Mouse (Mus musculus) layer of hippocampus, postnatal 14 days (tissue): Measurements from ENCODE around the gene Anks1. TPM values are rescaled to one million over a fixed set of nuclear protein-coding genes. Genes with fewer than 3 reads are reported as not detected.

Experiments used
- DNase-seq, 2 experiments: peaks; one replicate each; pipeline ENCODE4 v3.0.0; 2021 to 2022; ENCODE audit warnings: low spot score in 2 of 2, mixed read lengths in 1 of 2
- total RNA-seq, 2 experiments: library from RNA; stranded (reverse); gene quantifications; 2 replicates each; pipeline ENCODE4 v1.2.3; 2021

Anks1 gene
- total RNA-seq, 2 experiments from 2014 or later = 38.0 to 39.5 TPM

- peak in 1 of 2 experiments; percentile 65 for DNase-seq
Measured at GRCm38 (mm10) chr17:28042299-28042771, 133.2 kb downstream of the Anks1 start.

DNA sequence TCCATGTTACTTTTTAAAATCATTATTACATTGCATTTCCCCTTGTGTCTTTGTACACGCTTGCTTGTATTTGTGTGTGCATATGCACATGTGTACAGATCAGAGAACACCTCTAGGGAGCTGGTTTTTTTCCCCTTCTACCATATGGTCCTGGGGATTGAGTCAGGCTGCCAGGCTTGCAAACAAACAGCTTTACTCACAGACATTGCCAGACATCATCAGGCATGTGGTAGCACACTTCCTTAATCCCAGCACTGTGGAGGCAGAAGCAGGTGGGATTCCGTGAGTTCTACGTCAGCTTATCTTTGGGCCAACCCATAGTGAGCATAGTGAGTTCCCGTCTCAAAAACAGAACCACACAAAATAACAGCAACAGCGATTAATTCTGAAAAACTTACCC is 137.9 kb downstream of the Anks1 start:
- no peak for DNase-seq

DNA sequence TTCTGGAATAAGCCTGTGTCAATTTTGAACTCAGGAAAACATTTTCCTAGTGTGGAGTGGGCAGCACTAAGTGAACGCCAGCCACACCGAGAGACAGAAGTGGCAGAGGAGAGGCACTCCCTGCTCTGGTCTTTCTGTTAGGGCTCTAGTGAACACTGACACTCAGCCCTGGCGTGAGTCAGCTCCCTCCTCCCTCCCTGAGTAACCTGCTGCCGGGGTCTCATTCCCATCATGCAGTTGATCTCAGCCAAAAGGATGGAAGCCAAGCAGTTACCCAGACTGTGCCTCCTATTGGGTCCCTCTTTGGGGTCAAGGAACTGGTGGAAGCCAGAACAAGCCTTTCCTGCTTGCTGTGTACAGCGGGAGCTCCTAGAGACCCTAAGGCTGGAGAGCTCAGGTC is 138.4 kb downstream of the Anks1 start:
- DNase-seq = no peak

DNA sequence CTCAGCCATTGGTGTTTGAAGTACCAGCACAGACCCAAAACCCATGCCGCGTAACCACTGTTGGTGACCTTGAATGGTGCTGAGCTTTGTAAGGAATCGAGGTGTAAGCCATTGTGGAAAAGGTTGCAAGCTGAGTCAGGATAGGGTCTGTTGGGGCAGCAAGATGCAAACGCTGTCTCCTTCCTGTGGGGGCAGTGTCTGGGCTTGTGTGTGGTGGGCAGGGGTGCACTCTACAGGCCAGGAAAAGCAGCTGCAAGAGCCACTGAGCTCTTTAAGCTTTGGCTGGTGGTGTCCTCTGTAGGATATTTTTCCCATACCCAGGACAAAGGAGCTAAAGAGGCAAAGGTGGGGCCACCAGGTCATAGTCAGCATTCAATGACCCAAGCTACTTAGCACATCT is 139.3 kb downstream of the Anks1 start:
- DNase-seq = no peak

DNA sequence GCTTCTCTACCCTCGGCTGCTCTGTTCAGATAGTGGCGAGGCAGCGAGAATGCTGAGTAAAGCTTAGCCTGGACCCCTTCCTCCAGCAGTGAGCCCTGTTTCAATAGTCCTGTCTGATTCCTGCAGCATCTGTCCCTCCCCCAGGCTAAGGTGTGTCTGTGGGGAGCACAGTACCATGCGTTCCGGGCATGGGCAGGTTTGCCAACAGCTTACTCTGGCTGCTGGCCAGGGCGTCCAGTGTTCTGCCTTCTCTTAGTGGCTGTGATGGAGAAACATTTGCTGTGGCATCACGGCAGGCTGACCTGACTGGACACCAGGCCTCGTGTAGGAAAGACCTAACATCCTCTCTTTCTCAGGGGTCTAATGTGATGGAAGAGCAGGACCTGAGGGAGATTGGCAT is 141.1 kb downstream of the Anks1 start:
- DNase-seq = no peak

GRCm38 (mm10) chr17:28052293-28052863 is 143.3 kb downstream of the Anks1 start:
- DNase-seq = no peak

- DNase-seq = no peak
Measured at GRCm38 (mm10) chr17:28058346-28058745, 149.2 kb downstream of the Anks1 start.

DNA sequence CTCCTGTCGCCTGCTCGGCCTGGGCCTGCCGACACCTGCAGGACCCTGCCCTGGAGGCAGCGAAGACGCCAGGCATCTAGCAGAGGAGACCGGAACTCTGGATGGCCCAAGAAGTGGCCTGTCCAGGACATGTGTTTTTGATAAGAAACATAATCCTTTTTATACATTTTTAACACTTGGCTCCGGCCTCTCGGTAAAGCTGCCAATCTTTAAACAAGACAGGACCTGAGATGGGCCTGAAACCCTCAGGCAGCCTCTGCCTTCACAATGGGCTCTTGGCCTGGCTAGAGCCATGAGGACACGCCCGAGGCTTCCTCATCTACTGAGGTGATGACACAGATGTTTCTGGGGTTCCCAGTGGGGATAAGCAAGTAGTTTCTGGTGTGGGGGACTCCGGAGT is 151.6 kb downstream of the Anks1 start:
- no peak for DNase-seq

DNA sequence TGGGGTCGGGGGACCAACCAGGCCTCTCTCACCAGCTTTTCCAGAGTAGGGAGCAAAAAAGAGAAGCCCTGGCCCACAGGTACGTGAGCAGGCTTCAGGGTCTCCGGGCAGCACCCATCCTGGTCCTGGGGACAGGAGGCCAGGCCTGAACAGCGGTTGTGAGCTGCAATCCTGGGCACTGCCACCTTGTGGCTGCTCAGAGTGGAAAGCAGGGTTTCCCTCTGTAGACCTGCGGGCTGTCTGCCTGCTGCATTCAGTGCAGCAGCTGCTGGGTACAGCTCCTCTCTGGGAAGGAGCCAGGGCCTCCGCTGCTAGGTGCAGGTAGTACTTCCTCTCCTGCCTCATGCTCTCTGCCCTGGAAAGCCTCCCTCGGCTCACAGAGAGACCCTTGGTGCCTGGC is 152.4 kb downstream of the Anks1 start:
- DNase-seq = peak in 1 of 2 experiments; percentile 33

- no peak for DNase-seq
Measured at GRCm38 (mm10) chr17:28062710-28063109, 153.6 kb downstream of the Anks1 start.

- DNase-seq = no peak
Measured at GRCm38 (mm10) chr17:28063163-28063562, 154.1 kb downstream of the Anks1 start.

- DNase-seq = no peak
Measured at GRCm38 (mm10) chr17:28067303-28067702, 158.2 kb downstream of the Anks1 start.

- DNase-seq = no peak
Measured at GRCm38 (mm10) chr17:28069446-28069845, 160.3 kb downstream of the Anks1 start.

DNA sequence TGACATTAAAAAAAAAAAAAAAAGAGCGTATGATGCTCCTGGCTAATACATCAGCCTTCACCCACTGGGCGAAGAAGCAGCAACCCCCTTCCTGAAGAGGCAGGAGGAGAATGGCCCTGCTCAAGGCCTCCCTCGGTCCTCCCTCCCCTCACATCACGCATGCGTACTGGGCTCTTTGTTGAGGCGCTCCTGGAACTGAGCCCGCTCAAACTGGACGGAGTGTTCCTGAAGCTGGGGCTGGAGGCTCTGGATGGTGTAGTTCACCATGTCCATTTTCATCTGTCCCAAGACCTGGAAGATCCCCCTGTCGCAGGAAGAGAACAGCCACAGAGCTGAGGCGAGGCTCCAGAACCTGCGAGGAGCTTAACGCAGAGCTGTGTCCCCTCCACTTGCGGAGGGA is 161.2 kb downstream of the Anks1 start:
- DNase-seq = peak; percentile 29 to 53

GRCm38 (mm10) chr17:28072730-28073129 is 163.6 kb downstream of the Anks1 start:
- DNase-seq = no peak

GRCm38 (mm10) chr17:28074486-28074885 is 165.4 kb downstream of the Anks1 start:
- DNase-seq = no peak

GRCm38 (mm10) chr17:28078028-28078427 is 168.9 kb downstream of the Anks1 start:
- no peak for DNase-seq

DNA sequence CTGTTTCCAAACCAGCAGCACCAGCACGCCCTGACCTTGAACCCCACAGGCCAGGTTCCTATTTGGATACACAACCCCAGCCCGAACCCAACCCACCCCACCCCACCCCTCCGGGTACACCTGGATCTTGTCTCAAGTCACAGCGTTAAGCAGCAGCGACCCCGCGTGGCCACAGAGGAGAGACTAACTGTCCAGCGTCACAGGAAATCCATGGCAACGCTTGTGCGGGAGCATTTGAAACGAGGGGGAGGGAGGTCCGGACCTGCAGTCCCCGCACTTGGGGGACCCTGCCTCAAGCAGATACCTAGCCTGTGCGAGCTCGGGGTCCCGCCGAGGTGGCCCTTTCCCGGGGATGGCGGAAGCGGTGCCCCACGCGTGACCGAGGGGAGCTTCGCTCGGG is 170.5 kb downstream of the Anks1 start:
- DNase-seq = peak; percentile 81 to 89

DNA sequence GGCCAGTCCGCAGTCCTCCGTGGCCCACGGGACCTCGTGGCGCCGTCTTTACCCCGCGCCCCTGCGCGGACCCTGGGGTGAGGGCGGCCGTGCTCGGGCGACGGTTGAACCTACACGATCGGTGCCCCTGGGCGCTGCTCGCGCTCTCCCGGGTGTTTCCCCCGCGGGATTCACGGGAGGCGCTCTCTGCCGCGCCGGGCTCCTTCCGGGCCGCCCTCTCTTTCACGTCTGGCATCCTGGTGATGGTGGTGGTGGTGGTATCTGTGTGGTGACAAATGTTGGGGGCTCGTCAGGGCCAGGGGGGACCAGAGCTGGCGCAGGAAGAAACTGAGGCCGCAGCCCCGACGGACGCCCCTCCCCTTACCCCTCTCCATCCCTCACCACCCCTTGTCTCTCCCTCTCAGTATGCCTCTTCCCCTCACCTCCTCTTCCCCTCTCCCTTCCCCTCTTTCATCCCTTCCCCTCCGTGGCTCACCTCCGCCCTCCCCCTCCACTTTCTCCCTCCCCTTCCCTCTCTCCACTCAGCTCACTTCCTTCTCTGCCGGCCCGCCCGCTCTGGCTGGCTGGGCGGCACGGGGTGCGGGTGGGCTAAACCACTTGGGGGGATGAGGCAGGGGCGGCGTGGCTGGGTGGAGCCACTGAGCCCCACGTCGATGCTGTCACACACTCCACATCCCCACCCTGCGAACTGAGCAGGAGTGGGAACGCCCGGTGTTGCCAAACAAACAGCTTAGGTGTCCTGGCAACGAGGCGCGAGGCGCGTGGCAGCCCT is 171.1 kb downstream of the Anks1 start, which contains the start of gene Tcp11:
Tcp11 (minus strand) TSS at position 595 of the 772 bp plus-strand sequence.
- peak; percentile 56 to 78 for DNase-seq

GRCm38 (mm10) chr17:28080817-28081165 is 171.7 kb downstream of the Anks1 start:
- DNase-seq = no peak

- peak in 1 of 2 experiments; percentile 21 for DNase-seq
Measured at GRCm38 (mm10) chr17:28081385-28081784, 172.3 kb downstream of the Anks1 start.

- no peak for DNase-seq
Measured at GRCm38 (mm10) chr17:28081856-28082255, 172.8 kb downstream of the Anks1 start.

- DNase-seq = no peak
Measured at GRCm38 (mm10) chr17:28082863-28083262, 173.8 kb downstream of the Anks1 start.
